Mouse (Mus musculus): ENCODE measurements around the gene Shh. TPM values are rescaled to one million over a fixed set of nuclear protein-coding genes. Genes with fewer than 3 reads are reported as not detected.

The Shh gene
- polyA plus RNA-seq, 1 experiment from 2014 or later = 0.14 TPM

GRCm38 (mm10) chr5:28460556-28461350 is 6.3 kb downstream of the Shh start:
- no peak overlapping the region for H3K27ac ChIP-seq (ENCODE audit: low read length)
- H3K4me1 ChIP-seq (ENCODE audit: control insufficient read depth, insufficient read depth, low read length) = peaks cover 6% of the 10 kb centered on the region
- no peak for ATAC-seq (replicated peaks; ENCODE audit: extremely low read depth, insufficient read depth, low FRiP score)
- peaks cover 96% of the 10 kb centered on the region for H3K27me3 ChIP-seq (ENCODE audit: control insufficient read depth, insufficient read depth, low read length)
- H3K9ac ChIP-seq (ENCODE audit: low read length) = no peak overlapping the region
- no peaks in the 10 kb centered on the region for H3K36me3 ChIP-seq (ENCODE audit: control insufficient read depth, insufficient read depth)
- H3K4me2 ChIP-seq (ENCODE audit: low read depth, low read length) = no peak overlapping the region
- WGBS = 2% methylated on average over 17 of the region's 17 CpGs
- H3K4me3 ChIP-seq (ENCODE audit: low read length) = no peak overlapping the region
- no peaks in the 10 kb centered on the region for H3K9me3 ChIP-seq (replicated peaks; ENCODE audit: control insufficient read depth, low read length)

- 1% methylated on average over 41 of the region's 41 CpGs for WGBS
- Histone ChIP-seq H3K27me3 (ENCODE audit: control insufficient read depth, insufficient read depth, low read length) (peaks cover 91% of the 10 kb centered on the region), H3K4me2 (ENCODE audit: low read depth, low read length) (no peak overlapping the region), H3K4me3 (ENCODE audit: low read length) (no peak overlapping the region; the same call in 1 of the 2 replicates), H3K4me1 (ENCODE audit: control insufficient read depth, insufficient read depth, low read length) (peaks cover 4% of the 10 kb centered on the region), H3K9me3 (replicated peaks; ENCODE audit: control insufficient read depth, low read length) (no peaks in the 10 kb centered on the region), H3K27ac (ENCODE audit: low read length) (no peak overlapping the region), H3K36me3 (ENCODE audit: control insufficient read depth, insufficient read depth) (no peaks in the 10 kb centered on the region), H3K9ac (ENCODE audit: low read length) (no peak overlapping the region)
- ATAC-seq (replicated peaks; ENCODE audit: extremely low read depth, insufficient read depth, low FRiP score) = no peak
These were observed 7.4 kb downstream of the Shh start for GRCm38 (mm10) chr5:28459456-28460225.

GRCm38 (mm10) chr5:28458821-28459240 is 8.2 kb downstream of the Shh start:
- H3K36me3 ChIP-seq (ENCODE audit: control insufficient read depth, insufficient read depth) = no peaks in the 10 kb centered on the region
- H3K9ac ChIP-seq (ENCODE audit: low read length) = no peak overlapping the region
- peak overlapping the region; percentile 22 for H3K4me3 ChIP-seq (ENCODE audit: low read length)
- under 1% methylated on average over 26 of the region's 27 CpGs for WGBS
- H3K27ac ChIP-seq (ENCODE audit: low read length) = no peak overlapping the region
- no peaks in the 10 kb centered on the region for H3K9me3 ChIP-seq (replicated peaks; ENCODE audit: control insufficient read depth, low read length)
- no peak for ATAC-seq (replicated peaks; ENCODE audit: extremely low read depth, insufficient read depth, low FRiP score)
- peak overlapping the region; percentile 61; the same call in 1 of the 2 replicates for H3K4me2 ChIP-seq (ENCODE audit: low read depth, low read length)
- peaks cover 88% of the 10 kb centered on the region for H3K27me3 ChIP-seq (ENCODE audit: control insufficient read depth, insufficient read depth, low read length)
- peaks cover 4% of the 10 kb centered on the region for H3K4me1 ChIP-seq (ENCODE audit: control insufficient read depth, insufficient read depth, low read length)

GRCm38 (mm10) chr5:28457921-28458641 is 9.0 kb downstream of the Shh start:
- 2% methylated on average over 88 of the region's 95 CpGs for WGBS
- H3K36me3 ChIP-seq (ENCODE audit: control insufficient read depth, insufficient read depth) = no peaks in the 10 kb centered on the region
- no peak for ATAC-seq (replicated peaks; ENCODE audit: extremely low read depth, insufficient read depth, low FRiP score)
- H3K4me3 ChIP-seq (ENCODE audit: low read length) = peak overlapping the region; percentile 43
- H3K27me3 ChIP-seq (ENCODE audit: control insufficient read depth, insufficient read depth, low read length) = peaks cover 80% of the 10 kb centered on the region
- peaks cover 4% of the 10 kb centered on the region for H3K4me1 ChIP-seq (ENCODE audit: control insufficient read depth, insufficient read depth, low read length)
- no peaks in the 10 kb centered on the region for H3K9me3 ChIP-seq (replicated peaks; ENCODE audit: control insufficient read depth, low read length)
- H3K9ac ChIP-seq (ENCODE audit: low read length) = no peak overlapping the region
- H3K27ac ChIP-seq (ENCODE audit: low read length) = no peak overlapping the region
- H3K4me2 ChIP-seq (ENCODE audit: low read depth, low read length) = peak overlapping the region; percentile 61

GRCm38 (mm10) chr5:28456366-28456765 is 10.7 kb downstream of the Shh start:
- Histone ChIP-seq H3K4me1 (ENCODE audit: control insufficient read depth, insufficient read depth, low read length) (peaks cover 4% of the 10 kb centered on the region), H3K4me3 (ENCODE audit: low read length) (no peak overlapping the region), H3K9me3 (replicated peaks; ENCODE audit: control insufficient read depth, low read length) (no peaks in the 10 kb centered on the region), H3K9ac (ENCODE audit: low read length) (no peak overlapping the region), H3K36me3 (ENCODE audit: control insufficient read depth, insufficient read depth) (no peaks in the 10 kb centered on the region), H3K27ac (ENCODE audit: low read length) (no peak overlapping the region), H3K4me2 (ENCODE audit: low read depth, low read length) (no peak overlapping the region), H3K27me3 (ENCODE audit: control insufficient read depth, insufficient read depth, low read length) (peaks cover 63% of the 10 kb centered on the region)
- 89% methylated on average over 1 of the region's 1 CpGs for WGBS
- no peak for ATAC-seq (replicated peaks; ENCODE audit: extremely low read depth, insufficient read depth, low FRiP score)

GRCm38 (mm10) chr5:28455721-28456120 is 11.3 kb downstream of the Shh start:
- 81% methylated on average over 5 of the region's 5 CpGs for WGBS
- Histone ChIP-seq H3K4me3 (ENCODE audit: low read length) (no peak overlapping the region), H3K27me3 (ENCODE audit: control insufficient read depth, insufficient read depth, low read length) (peaks cover 57% of the 10 kb centered on the region), H3K4me2 (ENCODE audit: low read depth, low read length) (no peak overlapping the region), H3K36me3 (ENCODE audit: control insufficient read depth, insufficient read depth) (no peaks in the 10 kb centered on the region), H3K4me1 (ENCODE audit: control insufficient read depth, insufficient read depth, low read length) (peaks cover 4% of the 10 kb centered on the region), H3K9ac (ENCODE audit: low read length) (no peak overlapping the region), H3K9me3 (replicated peaks; ENCODE audit: control insufficient read depth, low read length) (no peaks in the 10 kb centered on the region), H3K27ac (ENCODE audit: low read length) (no peak overlapping the region)
- no peak for ATAC-seq (replicated peaks; ENCODE audit: extremely low read depth, insufficient read depth, low FRiP score)

GRCm38 (mm10) chr5:28454546-28454945 is 12.5 kb downstream of the Shh start:
- H3K4me3 ChIP-seq (ENCODE audit: low read length) = no peak overlapping the region
- H3K27me3 ChIP-seq (ENCODE audit: control insufficient read depth, insufficient read depth, low read length) = peaks cover 45% of the 10 kb centered on the region
- no peaks in the 10 kb centered on the region for H3K9me3 ChIP-seq (replicated peaks; ENCODE audit: control insufficient read depth, low read length)
- no peaks in the 10 kb centered on the region for H3K36me3 ChIP-seq (ENCODE audit: control insufficient read depth, insufficient read depth)
- no peak for ATAC-seq (replicated peaks; ENCODE audit: extremely low read depth, insufficient read depth, low FRiP score)
- WGBS = 77% methylated on average over 6 of the region's 6 CpGs
- H3K27ac ChIP-seq (ENCODE audit: low read length) = no peak overlapping the region
- no peak overlapping the region for H3K4me2 ChIP-seq (ENCODE audit: low read depth, low read length)
- no peak overlapping the region for H3K9ac ChIP-seq (ENCODE audit: low read length)
- peaks cover 4% of the 10 kb centered on the region for H3K4me1 ChIP-seq (ENCODE audit: control insufficient read depth, insufficient read depth, low read length)

- Histone ChIP-seq H3K4me2 (ENCODE audit: low read depth, low read length) (no peak overlapping the region), H3K4me1 (ENCODE audit: control insufficient read depth, insufficient read depth, low read length) (peaks cover 4% of the 10 kb centered on the region), H3K27me3 (ENCODE audit: control insufficient read depth, insufficient read depth, low read length) (peaks cover 35% of the 10 kb centered on the region), H3K4me3 (ENCODE audit: low read length) (no peak overlapping the region), H3K36me3 (ENCODE audit: control insufficient read depth, insufficient read depth) (no peaks in the 10 kb centered on the region), H3K9me3 (replicated peaks; ENCODE audit: control insufficient read depth, low read length) (no peaks in the 10 kb centered on the region), H3K27ac (ENCODE audit: low read length) (no peak overlapping the region), H3K9ac (ENCODE audit: low read length) (no peak overlapping the region)
- no peak for ATAC-seq (replicated peaks; ENCODE audit: extremely low read depth, insufficient read depth, low FRiP score)
- WGBS = 50% methylated on average over 3 of the region's 3 CpGs
These were observed 13.5 kb downstream of the Shh start for GRCm38 (mm10) chr5:28453523-28453922.
